Mouse (Mus musculus) layer of hippocampus, postnatal 10 days (tissue): ENCODE measurements around the gene Sirt2. TPM values are rescaled to one million over a fixed set of nuclear protein-coding genes. Genes with fewer than 3 reads are reported as not detected.

ENCODE experiments used
- DNase-seq, 2 experiments: peaks; one replicate each; pipeline ENCODE4 v3.0.0; 2021; ENCODE audit warnings: low spot score in 2 of 2
- long read RNA-seq: library from polyadenylated mRNA; stranded (forward); transcript quantifications from one replicate; pipeline ENCODE4 v2.0.0, GENCODE M21; 2023
- total RNA-seq, 2 experiments: library from RNA; stranded (reverse); gene quantifications; 2 replicates each; pipeline ENCODE4 v1.2.3; 2021

Sirt2 gene
- total RNA-seq: 100 to 1,000 TPM; 150 to 167 TPM
- long read RNA-seq, transcript Sirt2-202 (15 exons, 1,828 nt): major isoform, 112 of 182 reads
- long read RNA-seq, transcript Sirt2-201 (16 exons, 1,843 nt): minor isoform, 34 of 182 reads
- long read RNA-seq, partial matches to known transcripts: 10 of 182 reads
- long read RNA-seq, other reads (novel, unspliced or antisense): 24 of 182 reads

DNA sequence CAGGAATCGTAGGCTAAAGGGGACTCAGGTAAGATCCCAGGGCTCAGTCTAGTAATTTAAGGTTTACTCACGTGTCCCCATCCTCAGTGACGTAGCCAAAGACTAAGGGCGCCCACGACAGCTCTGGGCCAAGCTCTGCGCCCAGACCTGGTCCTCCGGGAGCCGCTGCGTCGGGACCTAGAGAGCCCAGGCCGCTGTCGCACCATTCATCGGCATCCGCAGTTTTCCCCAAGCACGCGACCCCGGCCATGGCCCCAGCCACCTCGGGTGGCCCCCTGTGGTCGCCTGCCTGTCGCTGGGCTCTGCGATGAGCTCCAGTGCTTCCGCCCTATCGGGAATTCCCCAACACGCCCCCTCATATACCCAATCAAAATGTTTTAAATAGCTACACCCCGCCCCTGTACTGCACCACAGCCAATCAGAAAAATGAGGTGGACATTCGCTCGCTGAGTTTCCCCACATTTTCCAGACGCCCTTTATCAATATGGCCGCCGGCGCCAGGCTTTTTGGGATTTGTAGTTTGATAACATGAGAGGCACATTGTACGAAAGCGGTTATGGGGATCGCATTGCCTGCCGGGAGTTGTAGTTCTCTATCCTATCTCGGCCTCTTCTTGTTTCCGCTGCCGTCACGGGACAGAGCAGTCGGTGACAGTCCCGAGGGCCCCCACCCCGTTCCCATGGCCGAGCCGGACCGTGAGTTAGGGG lies at the start of gene Sirt2:
Gene Sirt2, plus strand, starts transcription at position 563 of the 707 bp plus-strand sequence.
- peak; percentile 97 for DNase-seq

GRCm38 (mm10) chr7:28717726-28718125 lies 48.8 kb upstream of the Sirt2 start:
- no peak for DNase-seq

GRCm38 (mm10) chr7:28719159-28719558 lies 47.4 kb upstream of the Sirt2 start:
- no peak for DNase-seq

DNA sequence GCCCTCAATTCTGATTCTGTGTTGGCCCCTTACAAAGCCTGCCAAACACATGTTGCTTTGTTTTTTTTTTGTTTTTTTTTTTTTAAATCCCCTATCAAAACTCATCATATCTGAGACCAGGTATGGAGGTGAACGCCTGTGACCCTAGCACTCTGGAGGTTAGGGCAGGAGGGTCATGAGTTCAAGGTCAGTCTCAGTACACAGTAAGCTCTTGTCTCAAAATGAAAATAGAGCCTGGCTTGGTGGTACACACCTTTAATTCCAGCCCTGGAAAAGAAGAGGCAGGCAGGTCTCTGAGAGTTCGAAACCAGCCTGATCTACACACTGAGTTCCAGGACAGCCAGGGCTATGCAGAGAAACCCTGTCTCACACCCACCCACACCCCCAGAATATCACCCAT lies 46.9 kb upstream of the Sirt2 start:
- DNase-seq: no peak

DNA sequence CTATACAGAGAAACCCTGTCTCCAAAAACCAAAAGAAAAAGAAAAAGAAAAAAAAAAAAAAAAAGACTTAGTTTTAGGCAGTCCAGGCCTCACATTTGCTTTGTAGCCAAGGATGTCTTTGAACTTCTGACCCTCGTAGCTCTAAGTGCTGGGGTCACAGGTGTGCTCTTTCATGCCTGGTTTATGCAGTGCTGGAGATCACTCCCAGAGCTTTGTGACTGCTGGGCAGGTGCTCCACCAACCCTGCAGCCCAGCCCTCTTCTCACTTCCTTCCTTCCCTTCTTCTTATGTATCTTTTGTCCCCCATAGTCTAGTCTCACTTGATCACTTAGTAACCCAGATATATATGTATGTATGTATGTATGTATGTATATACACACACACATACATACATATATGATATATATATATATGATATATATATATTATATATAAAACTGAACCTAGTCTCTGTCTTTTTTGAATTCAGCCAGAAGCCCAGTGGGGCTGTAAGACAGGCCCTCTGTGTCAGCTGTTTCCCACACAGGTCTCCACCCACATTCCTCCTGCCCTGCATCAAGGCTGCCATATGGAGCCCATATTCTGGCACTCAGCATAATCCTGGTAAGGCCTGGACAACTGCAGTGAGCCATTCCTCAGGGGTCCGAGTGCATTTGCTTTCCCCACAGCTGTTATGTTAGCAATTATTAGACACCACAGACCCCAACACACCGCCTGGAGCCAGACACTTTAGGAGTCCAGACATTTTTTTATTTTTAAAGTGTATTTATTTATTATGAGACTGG lies 45.6 kb upstream of the Sirt2 start:
- no peak for DNase-seq

GRCm38 (mm10) chr7:28722079-28722478 lies 44.5 kb upstream of the Sirt2 start:
- no peak for DNase-seq

DNA sequence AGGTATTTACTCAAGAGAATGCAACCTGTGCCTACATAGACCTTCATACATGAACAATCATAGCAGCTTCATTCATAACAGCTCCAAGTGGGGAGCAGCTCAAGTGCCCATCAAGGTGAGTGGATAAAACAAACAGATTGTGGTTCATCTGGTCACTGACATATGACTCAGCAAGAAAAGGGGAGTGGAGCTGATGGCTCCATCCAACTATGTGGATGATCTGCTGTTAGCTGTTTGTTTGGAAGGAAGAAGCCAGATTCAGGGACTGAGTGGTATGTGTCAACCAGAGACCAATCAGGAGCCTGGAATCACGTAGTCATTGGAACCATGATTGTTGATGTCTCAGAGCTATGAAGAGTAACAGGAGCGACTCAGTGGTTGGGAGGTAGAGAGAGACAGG lies 41.9 kb upstream of the Sirt2 start:
- no peak for DNase-seq

DNA sequence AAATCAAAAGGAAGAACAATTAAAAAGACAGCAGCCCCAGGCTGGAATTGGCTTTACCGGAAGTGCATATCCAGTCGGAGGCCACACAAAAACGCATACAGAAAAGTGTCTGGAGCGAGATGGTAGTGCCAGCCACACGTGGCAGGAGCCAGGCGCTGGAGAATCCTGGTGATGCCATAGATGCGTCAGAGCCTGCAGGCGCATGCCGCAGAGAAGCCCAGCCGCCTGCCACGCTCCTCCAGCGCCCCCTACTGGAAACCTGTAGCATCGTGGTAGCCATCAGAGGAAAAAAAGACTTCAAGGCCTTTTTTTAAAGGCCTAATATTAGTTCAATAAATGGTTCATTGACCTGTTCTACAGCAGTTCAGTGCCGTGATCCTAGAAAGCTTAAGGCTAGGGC lies 39.9 kb upstream of the Sirt2 start:
- DNase-seq: peak; percentile 88 to 90

DNA sequence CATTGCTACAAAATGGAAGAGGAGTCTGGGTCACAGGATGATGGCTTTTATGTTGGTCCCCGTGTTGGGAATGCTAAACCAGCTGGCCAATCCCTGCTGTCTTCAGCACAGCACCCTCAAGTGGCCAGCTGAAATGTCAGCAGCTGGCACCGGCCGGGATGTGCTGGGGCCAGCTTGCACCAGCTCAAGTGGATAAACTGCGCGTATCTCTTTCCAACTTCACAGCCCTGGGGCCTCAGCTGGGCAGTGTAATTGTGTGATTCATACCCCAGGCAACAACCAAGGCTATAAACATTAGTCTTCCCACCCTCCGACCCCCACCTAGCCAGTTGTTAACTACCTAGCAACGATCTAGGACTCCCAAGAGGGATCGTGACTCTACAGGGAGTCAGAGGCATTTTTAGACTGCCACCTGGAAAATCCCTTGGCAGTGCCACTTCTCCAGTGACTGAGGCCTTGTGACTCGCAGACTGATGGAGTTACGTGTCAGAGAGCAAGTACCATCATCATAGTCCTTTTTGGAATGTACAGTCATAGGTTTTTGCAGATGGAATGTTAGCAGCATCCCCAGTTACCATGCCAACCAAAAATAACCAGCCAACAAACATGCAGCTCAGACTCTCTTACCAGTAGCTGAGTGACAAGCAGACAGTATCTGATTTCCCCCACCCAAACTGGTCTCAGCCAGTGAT lies 38.7 kb upstream of the Sirt2 start:
- peak; percentile 32 to 54 for DNase-seq

GRCm38 (mm10) chr7:28732341-28733142 lies 34.0 kb upstream of the Sirt2 start:
- peak; percentile 43 to 59 for DNase-seq

GRCm38 (mm10) chr7:28733211-28733610 lies 33.3 kb upstream of the Sirt2 start:
- DNase-seq: no peak

DNA sequence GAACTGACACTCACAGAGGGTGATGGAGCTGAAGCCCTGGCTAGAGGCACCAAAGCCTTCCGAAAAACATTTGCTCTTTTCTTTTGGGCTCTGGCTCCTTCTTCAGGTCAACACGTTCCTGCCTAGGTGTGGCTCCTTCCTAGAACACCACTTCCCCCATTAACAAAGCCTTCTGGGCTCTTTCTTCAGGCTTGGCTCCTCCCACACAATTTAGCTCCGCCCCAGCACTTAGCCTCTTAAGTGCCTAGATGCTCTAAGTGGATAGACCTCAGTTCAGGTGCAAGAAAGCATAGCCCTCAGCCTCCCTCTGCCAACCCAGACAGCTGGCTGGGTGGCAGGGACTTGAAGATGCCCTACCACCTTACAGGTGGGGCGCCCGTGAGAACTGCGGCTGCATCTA lies 30.8 kb upstream of the Sirt2 start:
- DNase-seq: no peak

DNA sequence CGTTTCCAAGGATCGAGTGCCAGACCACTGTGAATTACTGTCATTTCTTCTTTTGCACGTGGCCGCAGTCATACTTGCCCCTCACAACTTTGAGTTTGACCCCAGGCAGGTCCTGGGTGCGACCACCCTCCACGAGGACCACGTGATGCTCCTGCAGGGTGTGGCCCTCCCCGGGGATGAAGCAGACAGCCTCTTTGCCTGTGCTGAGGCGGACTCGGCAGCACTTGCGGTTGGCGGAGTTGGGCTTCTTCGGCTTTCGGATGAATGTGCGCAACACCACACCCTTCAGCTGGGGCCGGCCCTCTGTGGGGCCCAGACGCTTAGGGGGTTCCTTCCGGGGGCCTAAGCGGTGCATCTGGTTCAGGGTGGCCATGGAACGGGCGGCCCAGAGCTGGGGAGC lies 26.7 kb upstream of the Sirt2 start:
- DNase-seq: no peak

DNA sequence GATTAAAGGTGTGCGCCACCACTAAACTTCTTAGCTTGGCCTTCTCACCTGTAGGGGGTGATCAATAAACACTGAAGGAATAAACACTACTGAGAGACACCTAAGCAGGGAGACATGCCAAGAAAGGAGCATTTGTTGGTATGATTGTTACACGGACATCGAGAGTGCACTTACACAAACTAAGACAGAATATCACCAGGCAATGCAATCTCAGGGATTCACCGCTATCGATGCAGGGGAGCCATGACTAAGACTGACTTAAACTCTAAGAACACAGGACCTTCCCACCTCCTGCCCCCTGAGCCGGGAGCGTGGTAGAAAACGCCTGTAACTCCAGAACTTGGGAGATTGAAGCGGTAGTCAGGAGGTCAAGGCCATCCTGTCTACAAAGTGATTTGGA lies 25.6 kb upstream of the Sirt2 start:
- DNase-seq: no peak

DNA sequence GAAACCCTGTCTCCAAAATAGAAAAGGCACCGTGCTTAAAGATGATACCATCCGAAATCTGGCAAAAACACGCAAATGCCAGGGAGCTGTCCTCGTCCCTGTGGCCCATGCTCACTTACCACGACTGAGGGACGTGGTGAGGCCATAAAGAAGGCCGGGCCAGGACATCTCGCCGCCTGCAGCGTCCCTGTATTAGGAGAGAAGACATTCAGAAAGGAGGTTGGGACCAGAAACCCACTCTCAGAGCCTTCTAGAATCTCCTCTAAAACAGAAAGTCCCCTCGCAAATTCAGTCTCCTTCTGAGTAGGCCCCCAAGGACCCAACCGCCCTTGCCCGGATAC lies 25.2 kb upstream of the Sirt2 start:
- DNase-seq: no peak

GRCm38 (mm10) chr7:28741709-28742438 lies 24.7 kb upstream of the Sirt2 start, which contains the start of the genes Mrps12 and Sars2:
Gene Mrps12 (minus strand): TSS chr7:28741820.
Gene Sars2 (plus strand): TSS chr7:28741992.
- peak; percentile 96 to 97 for DNase-seq

DNA sequence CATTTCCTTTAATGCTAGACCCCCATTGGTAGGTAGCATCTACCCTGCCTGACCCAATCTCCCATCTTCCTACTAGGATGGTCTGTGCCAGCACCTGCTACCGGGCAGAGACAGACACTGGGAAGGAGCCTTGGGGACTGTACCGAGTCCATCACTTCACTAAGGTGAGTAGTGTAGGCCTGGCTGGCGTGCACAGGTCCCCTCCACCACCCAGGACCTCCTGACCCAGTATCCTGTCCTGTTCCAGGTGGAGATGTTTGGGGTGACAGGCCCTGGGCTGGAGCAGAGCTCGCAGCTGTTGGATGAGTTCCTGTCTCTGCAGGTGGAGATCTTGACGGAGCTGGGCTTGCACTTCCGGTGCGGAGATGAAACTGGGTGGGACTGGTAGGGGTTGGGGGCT lies 16.6 kb upstream of the Sirt2 start:
- DNase-seq: no peak

DNA sequence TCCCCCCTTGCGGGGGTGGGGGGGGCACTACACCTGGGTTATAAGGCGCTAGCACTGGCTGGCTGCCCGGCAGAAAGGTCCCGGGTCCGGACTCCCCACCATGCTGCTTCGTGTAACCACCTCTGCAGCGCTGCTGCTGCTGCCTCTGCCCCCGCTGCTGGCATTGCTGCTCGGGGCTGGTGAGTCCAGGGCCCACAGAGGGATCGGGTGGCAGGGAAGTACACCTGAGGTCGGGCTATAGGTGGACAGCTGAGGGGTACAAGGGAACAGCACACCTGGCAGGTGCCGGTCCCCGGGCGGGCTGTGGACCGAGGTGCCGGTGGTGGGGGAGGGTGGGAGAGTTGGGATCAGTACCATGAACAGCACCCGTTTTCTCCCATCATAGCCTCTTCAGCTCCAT lies 10.5 kb upstream of the Sirt2 start, which contains the start of gene Ccer2:
Gene Ccer2, plus strand, starts transcription at position 96 of the 400 bp plus-strand sequence.
- no peak for DNase-seq

GRCm38 (mm10) chr7:28758623-28759022 lies 7.9 kb upstream of the Sirt2 start:
- no peak for DNase-seq

DNA sequence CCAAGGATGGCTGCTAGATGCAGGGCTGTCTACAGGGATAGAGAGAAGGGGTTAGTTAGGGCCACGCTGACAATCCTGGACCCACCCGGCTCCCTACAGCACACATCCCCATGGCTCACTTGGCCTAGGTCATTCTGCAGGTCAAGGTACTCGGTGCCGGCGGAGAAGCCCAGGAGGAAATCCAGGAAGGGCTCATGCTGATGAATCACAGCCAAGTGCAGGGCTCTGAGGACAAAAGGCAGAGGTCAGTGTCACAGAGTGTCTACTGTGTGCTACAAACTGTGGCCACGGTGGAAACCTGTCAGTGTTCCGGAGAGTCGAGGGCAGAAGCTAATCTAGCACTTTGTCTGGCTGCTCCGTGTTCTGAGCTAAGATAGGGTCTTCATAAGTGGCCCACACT lies 4.6 kb upstream of the Sirt2 start:
- DNase-seq: no peak
